Mouse (Mus musculus): Measurements from ENCODE around the gene Slc4a1. TPM values are rescaled to one million over a fixed set of nuclear protein-coding genes. Genes with fewer than 3 reads are reported as not detected.

The Slc4a1 gene
- polyA plus RNA-seq, 2 experiments, result 570 to 606 TPM

- no peak for ATAC-seq (ENCODE audit: insufficient read depth)
- TF ChIP-seq CTCF (IDR thresholded peaks at IDR 0.05; ENCODE audit: low read depth), result no peak
- TF ChIP-seq EP300 (IDR thresholded peaks at IDR 0.05; ENCODE audit: low read depth), result no peak
- Histone ChIP-seq H3K4me2 (ENCODE audit: low read depth) (no peak overlapping the region), H3K4me1 (replicated peaks; ENCODE audit: control insufficient read depth in 2 of 2, insufficient read depth in 2 of 2, low read length in 1 of 2) (no peaks in the 10 kb centered on the region), H3K9me3 (ENCODE audit: control insufficient read depth, low read length) (no peaks in the 10 kb centered on the region), H3K9ac (replicated peaks) (no peak overlapping the region), H3K27ac (no peak overlapping the region), H3K27me3 (ENCODE audit: control insufficient read depth, insufficient read depth, low read length) (no peaks in the 10 kb centered on the region; the same call in 1 of the 2 replicates), H3K36me3 (replicated peaks; ENCODE audit: control insufficient read depth, insufficient read depth, low read depth) (no peaks in the 10 kb centered on the region), H3K4me3 (ENCODE audit: insufficient read depth in 1 of 2, low read depth in 2 of 2, low read length in 2 of 2) (no peak overlapping the region)
- 35% methylated on average over 9 of the region's 9 CpGs for WGBS (ENCODE audit: insufficient replicate concordance)
- DNase-seq (ENCODE audit: low read depth in 3 of 3, low spot score in 3 of 3), result no peak
Observed at GRCm38 (mm10) chr11:102334973-102335700, 30.9 kb downstream of the Slc4a1 start.

- Histone ChIP-seq H3K4me3 (ENCODE audit: insufficient read depth in 1 of 2, low read depth in 2 of 2, low read length in 2 of 2) (no peak overlapping the region), H3K9ac (replicated peaks) (no peak overlapping the region), H3K27ac (no peak overlapping the region), H3K27me3 (ENCODE audit: control insufficient read depth, insufficient read depth, low read length) (no peaks in the 10 kb centered on the region; the same call in 1 of the 2 replicates), H3K4me1 (replicated peaks; ENCODE audit: control insufficient read depth in 2 of 2, insufficient read depth in 2 of 2, low read length in 1 of 2) (no peaks in the 10 kb centered on the region), H3K9me3 (ENCODE audit: control insufficient read depth, low read length) (no peaks in the 10 kb centered on the region), H3K4me2 (ENCODE audit: low read depth) (no peak overlapping the region), H3K36me3 (replicated peaks; ENCODE audit: control insufficient read depth, insufficient read depth, low read depth) (no peaks in the 10 kb centered on the region)
- TF ChIP-seq EP300 (IDR thresholded peaks at IDR 0.05; ENCODE audit: low read depth) (no peak), CTCF (IDR thresholded peaks at IDR 0.05; ENCODE audit: low read depth) (no peak)
- DNase-seq (ENCODE audit: low read depth in 3 of 3, low spot score in 3 of 3) (no peak), ATAC-seq (ENCODE audit: insufficient read depth) (no peak)
- 55% methylated on average over 4 of the region's 4 CpGs for WGBS (ENCODE audit: insufficient replicate concordance)
Observed at GRCm38 (mm10) chr11:102334010-102334409, 32.0 kb downstream of the Slc4a1 start.

GRCm38 (mm10) chr11:102333061-102333460 lies 32.9 kb downstream of the Slc4a1 start:
- Histone ChIP-seq H3K4me2 (ENCODE audit: low read depth) (no peak overlapping the region), H3K27ac (no peak overlapping the region), H3K9ac (replicated peaks) (no peak overlapping the region), H3K9me3 (ENCODE audit: control insufficient read depth, low read length) (no peaks in the 10 kb centered on the region), H3K27me3 (ENCODE audit: control insufficient read depth, insufficient read depth, low read length) (peaks cover 3% of the 10 kb centered on the region; the same call in 1 of the 2 replicates), H3K36me3 (replicated peaks; ENCODE audit: control insufficient read depth, insufficient read depth, low read depth) (no peaks in the 10 kb centered on the region), H3K4me1 (replicated peaks; ENCODE audit: control insufficient read depth in 2 of 2, insufficient read depth in 2 of 2, low read length in 1 of 2) (no peaks in the 10 kb centered on the region), H3K4me3 (ENCODE audit: insufficient read depth in 1 of 2, low read depth in 2 of 2, low read length in 2 of 2) (no peak overlapping the region)
- DNase-seq (ENCODE audit: low read depth in 3 of 3, low spot score in 3 of 3) (no peak), ATAC-seq (ENCODE audit: insufficient read depth) (no peak)
- no peak for TF ChIP-seq CTCF (IDR thresholded peaks at IDR 0.05; ENCODE audit: low read depth)
- TF ChIP-seq EP300 (IDR thresholded peaks at IDR 0.05; ENCODE audit: low read depth), result no peak

GRCm38 (mm10) chr11:102331806-102332205 lies 34.2 kb downstream of the Slc4a1 start:
- no peaks in the 10 kb centered on the region for H3K4me1 ChIP-seq (replicated peaks; ENCODE audit: control insufficient read depth in 2 of 2, insufficient read depth in 2 of 2, low read length in 1 of 2)
- no peaks in the 10 kb centered on the region for H3K36me3 ChIP-seq (replicated peaks; ENCODE audit: control insufficient read depth, insufficient read depth, low read depth)
- no peak overlapping the region for H3K4me3 ChIP-seq (ENCODE audit: insufficient read depth in 1 of 2, low read depth in 2 of 2, low read length in 2 of 2)
- no peak overlapping the region for H3K4me2 ChIP-seq (ENCODE audit: low read depth)
- ATAC-seq (ENCODE audit: insufficient read depth), result no peak
- H3K27ac ChIP-seq, result no peak overlapping the region
- TF ChIP-seq EP300 (IDR thresholded peaks at IDR 0.05; ENCODE audit: low read depth) (no peak), CTCF (IDR thresholded peaks at IDR 0.05; ENCODE audit: low read depth) (no peak)
- WGBS (ENCODE audit: insufficient replicate concordance), result 47% methylated on average over 4 of the region's 4 CpGs
- DNase-seq (ENCODE audit: low read depth in 3 of 3, low spot score in 3 of 3), result no peak
- H3K9me3 ChIP-seq (ENCODE audit: control insufficient read depth, low read length), result no peaks in the 10 kb centered on the region
- H3K27me3 ChIP-seq (ENCODE audit: control insufficient read depth, insufficient read depth, low read length), result peaks cover 3% of the 10 kb centered on the region; the same call in 1 of the 2 replicates
- no peak overlapping the region for H3K9ac ChIP-seq (replicated peaks)

GRCm38 (mm10) chr11:102330039-102330438 lies 36.0 kb downstream of the Slc4a1 start:
- Histone ChIP-seq H3K36me3 (replicated peaks; ENCODE audit: control insufficient read depth, insufficient read depth, low read depth) (no peaks in the 10 kb centered on the region), H3K27ac (no peak overlapping the region), H3K9ac (replicated peaks) (no peak overlapping the region), H3K27me3 (ENCODE audit: control insufficient read depth, insufficient read depth, low read length) (peaks cover 3% of the 10 kb centered on the region; the same call in 1 of the 2 replicates), H3K4me3 (ENCODE audit: insufficient read depth in 1 of 2, low read depth in 2 of 2, low read length in 2 of 2) (no peak overlapping the region), H3K4me1 (replicated peaks; ENCODE audit: control insufficient read depth in 2 of 2, insufficient read depth in 2 of 2, low read length in 1 of 2) (no peaks in the 10 kb centered on the region), H3K9me3 (ENCODE audit: control insufficient read depth, low read length) (no peaks in the 10 kb centered on the region), H3K4me2 (ENCODE audit: low read depth) (no peak overlapping the region)
- DNase-seq (ENCODE audit: low read depth in 3 of 3, low spot score in 3 of 3) (no peak), ATAC-seq (ENCODE audit: insufficient read depth) (no peak)
- WGBS (ENCODE audit: insufficient replicate concordance), result 61% methylated on average over 3 of the region's 3 CpGs
- TF ChIP-seq EP300 (IDR thresholded peaks at IDR 0.05; ENCODE audit: low read depth), result no peak
- no peak for TF ChIP-seq CTCF (IDR thresholded peaks at IDR 0.05; ENCODE audit: low read depth)
